Mouse (Mus musculus) heart, postnatal 0 days (tissue): ENCODE results near the gene Sqstm1.

Experiments used
- CTCF ChIP-seq: IDR thresholded peaks from 2 replicates; pipeline ENCODE4 v1.5.1; 2016; ENCODE audit warnings: antibody characterized with exemption, control low read depth, low read depth
- EP300 ChIP-seq: IDR thresholded peaks from 2 replicates; pipeline ENCODE4 v1.6.1; 2016; ENCODE audit warnings: antibody characterized with exemption, low read depth

DNA sequence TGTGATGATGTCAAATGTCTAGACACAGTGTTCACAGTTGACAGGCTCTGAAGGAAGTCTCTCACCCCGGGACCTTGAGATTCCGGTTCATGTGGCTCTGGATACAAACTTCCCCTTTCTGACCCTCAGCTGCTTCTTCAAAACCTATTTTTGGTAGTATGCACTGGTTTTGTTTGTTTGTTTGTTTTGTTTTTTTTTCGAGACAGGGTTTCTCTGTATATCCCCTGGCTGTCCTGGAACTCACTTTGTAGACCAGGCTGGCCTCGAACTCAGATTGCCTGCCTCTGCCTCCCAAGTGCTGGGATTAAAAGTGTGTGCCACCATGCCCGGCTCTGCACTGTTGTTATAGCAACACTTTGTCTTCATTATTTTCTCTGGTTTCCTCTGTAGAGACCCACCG is 33.3 kb upstream of the Sqstm1 start:
- no peak for TF ChIP-seq CTCF
- TF ChIP-seq EP300, result no peak
